Mouse (Mus musculus): ENCODE measurements at regions not wholly inside any gene's neighbourhood (a gene's known extent, or its start where the extent isn't known, plus 50 kb on each side); places are given as distances from the start of the nearest gene placed in this dataset.

GRCm38 (mm10) chr15:69457473-69457872 lies 2956.8 kb upstream of the Lrrc6 start:
- no peak for TF ChIP-seq CTCF (IDR thresholded peaks at IDR 0.05; ENCODE audit: low read depth)
- TF ChIP-seq EP300 (optimal IDR thresholded peaks at IDR 0.05), result no peak

All from stomach, postnatal 0 days (tissue).